In genomic region chr1:106039326-106039725, GRCm38 (mm10) we compare ENCODE assay signal across 11 mouse cellular contexts. TPM values are rescaled to one million over a fixed set of nuclear protein-coding genes. Genes with fewer than 3 reads are reported as not detected.
A peak's percentile ranks its signal among the peaks of the same experiment; 100 is the strongest.
DNase-seq lines count a peak whose midpoint lies in the region; ATAC-seq and TF ChIP-seq lines count a peak whose summit lies in the region.
"Had no signal": no experiment of that assay in that cellular context is flagged by ENCODE, and none has a peak within 500 bp of the region (broad histone marks: within the 10 kb centered on the region; RNA-seq: fewer than 3 reads in every experiment).

No protein-coding gene starts in this region.

- no peaks in the 10 kb centered on the region for H3K36me3 ChIP-seq in heart, adult 2 months (ENCODE audit: control insufficient read depth, insufficient read depth, low read length)
- no peaks in the 10 kb centered on the region for H3K36me3 ChIP-seq in lung, postnatal 0 days (ENCODE audit: insufficient read depth, low read length)
- H3K36me3 ChIP-seq in embryonic facial prominence, embryonic 15.5 days = no peaks in the 10 kb centered on the region
- H3K36me3 ChIP-seq in limb, embryonic 14.5 days (ENCODE audit: control insufficient read depth, insufficient read depth, low read length) = no peaks in the 10 kb centered on the region

- H3K9me3 ChIP-seq in lung, postnatal 0 days (ENCODE audit: low read length) = no peaks in the 10 kb centered on the region
- H3K9me3 ChIP-seq in embryonic facial prominence, embryonic 15.5 days (replicated peaks) = no peaks in the 10 kb centered on the region
- H3K9me3 ChIP-seq in limb, embryonic 14.5 days (ENCODE audit: control insufficient read depth, low read length) = no peaks in the 10 kb centered on the region

- no peak overlapping the region for H3K27ac ChIP-seq in heart, adult 2 months
- H3K27ac ChIP-seq in lung, postnatal 0 days (ENCODE audit: low read length) = no peak overlapping the region
- H3K27ac ChIP-seq in embryonic facial prominence, embryonic 15.5 days (replicated peaks) = peak overlapping the region; percentile 53; the same call in 1 of the 2 replicates
- H3K27ac ChIP-seq in limb, embryonic 14.5 days (replicated peaks; ENCODE audit: low read depth, low read length) = no peak overlapping the region

- H3K4me3 ChIP-seq in heart, adult 2 months = no peak overlapping the region
- no peak overlapping the region for H3K4me3 ChIP-seq in lung, postnatal 0 days (ENCODE audit: low read depth, low read length)
- no peak overlapping the region for H3K4me3 ChIP-seq in embryonic facial prominence, embryonic 15.5 days (replicated peaks)
- no peak overlapping the region for H3K4me3 ChIP-seq in limb, embryonic 14.5 days (replicated peaks; ENCODE audit: low read length)

- TF ChIP-seq EP300 in heart, adult 2 months (IDR thresholded peaks at IDR 0.05; ENCODE audit: insufficient read depth, low read depth, low read length) = no peak
- TF ChIP-seq EP300 in lung, postnatal 0 days (IDR thresholded peaks at IDR 0.05) = no peak

- no peak for TF ChIP-seq POLR2A in heart, adult 2 months (IDR thresholded peaks at IDR 0.05; ENCODE audit: insufficient read depth, low read depth, low read length)
- no peak for TF ChIP-seq POLR2A in limb, embryonic 14.5 days (IDR thresholded peaks at IDR 0.05; ENCODE audit: borderline replicate concordance, extremely low read depth, insufficient read depth, insufficient read length)

- peaks cover 11% of the 10 kb centered on the region for H3K4me1 ChIP-seq in heart, adult 2 months (ENCODE audit: control insufficient read depth, insufficient read depth, low read length)
- peaks cover 5% of the 10 kb centered on the region; the same call in 1 of the 2 replicates for H3K4me1 ChIP-seq in lung, postnatal 0 days (ENCODE audit: insufficient read depth, low read depth, low read length)
- peaks cover 10% of the 10 kb centered on the region; the same call in 1 of the 2 replicates for H3K4me1 ChIP-seq in embryonic facial prominence, embryonic 15.5 days
- no peaks in the 10 kb centered on the region for H3K4me1 ChIP-seq in limb, embryonic 14.5 days (ENCODE audit: control insufficient read depth, insufficient read depth, low read length)

- peak; percentile 85 for DNase-seq in heart, adult 11 months
- DNase-seq in heart, adult 2 months = no peak
- DNase-seq in lung, postnatal 0 days (ENCODE audit: low spot score) = peak; percentile 27
- no peak for DNase-seq in lung, postnatal 4 days
- peak; percentile 25 for DNase-seq in limb, embryonic 14.5 days (ENCODE audit: low spot score)
- no peak for DNase-seq in adrenal gland, postnatal 36 days
- no peak for DNase-seq in natural killer cell, adult 2 months (ENCODE audit: low spot score in 2 of 2)
- DNase-seq: gastrocnemius, postnatal 36 days; kidney, adult 8-10 months had no signal

- no peaks in the 10 kb centered on the region for H3K79me2 ChIP-seq in heart, adult 2 months (replicated peaks; ENCODE audit: control insufficient read depth, insufficient read depth, low read length)

- no peak overlapping the region for H3K4me2 ChIP-seq in lung, postnatal 0 days (replicated peaks; ENCODE audit: low read depth, low read length)
- H3K4me2 ChIP-seq in embryonic facial prominence, embryonic 15.5 days (replicated peaks) = no peak overlapping the region
- H3K4me2 ChIP-seq in limb, embryonic 14.5 days (replicated peaks; ENCODE audit: low read depth, low read length, severe bottlenecking) = no peak overlapping the region

- no peak for TF ChIP-seq CTCF in heart, adult 2 months (IDR thresholded peaks at IDR 0.05)
- peak; percentile 33 for TF ChIP-seq CTCF in lung, postnatal 0 days (IDR thresholded peaks at IDR 0.05)

- no peak overlapping the region for H3K9ac ChIP-seq in heart, adult 2 months (ENCODE audit: low read depth, low read length)
- H3K9ac ChIP-seq in lung, postnatal 0 days (replicated peaks; ENCODE audit: low read depth) = no peak overlapping the region
- H3K9ac ChIP-seq in embryonic facial prominence, embryonic 15.5 days = no peak overlapping the region
- H3K9ac ChIP-seq in limb, embryonic 14.5 days (ENCODE audit: low read depth, low read length, severe bottlenecking) = no peak overlapping the region

- 24% methylated on average over 6 of the region's 6 CpGs for WGBS in heart, adult 2 months
- 63% methylated on average over 6 of the region's 6 CpGs for WGBS in lung, postnatal 0 days
- WGBS in embryonic facial prominence, embryonic 15.5 days = 50% methylated on average over 6 of the region's 6 CpGs
- WGBS in limb, embryonic 14.5 days = 75% methylated on average over 6 of the region's 6 CpGs

- intact Hi-C loops in heart, adult 2 months (cut with DNase I) = loop anchor here (5.0 to 10.0 kb wide), 2 partner anchors 295 to 377 kb away; partner anchors contain the start of genes Pign and Relch

- ATAC-seq in lung, postnatal 0 days = peak; percentile 19
- peak; percentile 59; the same call in 1 of the 2 replicates for ATAC-seq in embryonic facial prominence, embryonic 15.5 days (ENCODE audit: insufficient number of reproducible peaks, low FRiP score, low TSS enrichment, low read depth)
- peak; percentile 35; the same call in 1 of the 2 replicates for ATAC-seq in limb, embryonic 14.5 days (ENCODE audit: low FRiP score, low read depth)
- ATAC-seq: CD4-positive, CD25-positive, alpha-beta regulatory T cell, adult 4 months had no signal

- H3K27me3 ChIP-seq in heart, adult 2 months (ENCODE audit: control insufficient read depth, insufficient read depth, low read length) = no peaks in the 10 kb centered on the region
- H3K27me3 ChIP-seq in lung, postnatal 0 days (replicated peaks; ENCODE audit: insufficient read depth, low read length) = no peaks in the 10 kb centered on the region
- H3K27me3 ChIP-seq in embryonic facial prominence, embryonic 15.5 days = no peaks in the 10 kb centered on the region
- H3K27me3 ChIP-seq in limb, embryonic 14.5 days (ENCODE audit: control insufficient read depth, insufficient read depth, low read length) = no peaks in the 10 kb centered on the region

RNA-seq across cellular contexts. Expression of gene Zcchc2, which starts 49.1 kb away (rescaled TPM):
- 1 to 10 TPM; 6.6 to 9.8 TPM for total RNA-seq in heart, adult 2 months (2021)
- polyA plus RNA-seq in heart, adult 2 months (2012; rRNA removed) = 8.3 and 10.6 TPM in 2 replicates
- 1.7 and 2.0 TPM in 2 replicates for polyA plus RNA-seq in lung, postnatal 0 days (2015; fragmentation: Nextera tagmentation; extraction: Ambion mirVana)
- polyA plus RNA-seq in embryonic facial prominence, embryonic 15.5 days (2015; fragmentation: Nextera tagmentation; extraction: Ambion mirVana) = 2.4 and 2.6 TPM in 2 replicates
- 12.1 and 15.0 TPM in 2 replicates for polyA plus RNA-seq in limb, embryonic 14.5 days (2012; rRNA removed)
- polyA plus RNA-seq in limb, embryonic 14.5 days (2014; fragmentation: Nextera tagmentation; extraction: Ambion mirVana) = 2.8 TPM in 2 replicates
- 10 to 100 TPM; 15.6 to 17.8 TPM for total RNA-seq in adrenal gland, postnatal 36 days (2021)

Comparison
In these comparisons a context has a peak if more than half of its experiments do, and no peak if none do; other contexts are left out.
1. DNase-seq: peak in heart, adult 11 months (single experiment), lung, postnatal 0 days (single experiment) and limb, embryonic 14.5 days (single experiment); none in heart, adult 2 months (0 of 2), lung, postnatal 4 days (0 of 2), adrenal gland, postnatal 36 days (0 of 2) and natural killer cell, adult 2 months (0 of 2).
2. Peak in every context shown above with its lines, with median percentiles within 50 percentile points of each other: ATAC-seq.